Mouse (Mus musculus) heart, adult 2 months (tissue): ENCODE measurements around the gene Ccl24.
"Not testable (repeated sequence)": the region's sequence is repeated elsewhere in the genome, so short reads cannot be mapped to it uniquely, and the experiment has no call there.

ENCODE experiments used
- CTCF ChIP-seq: fragments of 200-600 bp; IDR thresholded peaks from 2 replicates; pipeline ENCODE4 v1.8.1; 2022; ENCODE audit warnings: antibody characterized with exemption, mild to moderate bottlenecking, moderate library complexity
- EP300 ChIP-seq: fragments of 200-500 bp; IDR thresholded peaks from 2 replicates; pipeline ENCODE4 v1.6.1; 2011; ENCODE audit warnings: low read depth, low read length, control low read depth; ENCODE audit not compliant: insufficient read depth

DNA sequence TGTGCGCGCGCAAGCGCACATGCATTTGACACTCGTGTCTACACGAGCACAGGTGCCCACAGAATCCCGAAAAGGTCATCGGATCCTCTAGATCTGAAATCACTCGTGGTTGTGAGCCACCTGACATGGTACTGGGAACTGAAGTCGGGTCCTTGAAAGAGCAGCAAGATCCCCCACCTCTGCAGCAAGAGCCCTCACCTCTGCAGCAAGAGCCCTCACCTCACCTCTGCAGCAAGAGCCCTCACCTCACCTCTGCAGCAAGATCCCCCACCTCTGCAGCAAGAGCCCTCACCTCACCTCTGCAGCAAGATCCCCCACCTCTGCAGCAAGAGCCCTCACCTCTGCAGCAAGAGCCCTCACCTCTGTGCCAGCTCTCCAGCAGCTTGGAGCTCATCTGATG is 46.9 kb upstream of the Ccl24 start:
- TF ChIP-seq CTCF, EP300: not testable (repeated sequence)
